Mouse (Mus musculus): ENCODE results near the gene Pygo2.

Pygo2 gene

GRCm38 (mm10) chr3:89430171-89431159 lies at the start of gene Pygo2:
Gene Pygo2 (plus strand): TSS chr3:89430214.
- in situ Hi-C loops (cut with MboI; ENCODE audit: unreplicated experiment in 2 of 2): no loop called here

- in situ Hi-C loops (cut with MboI; ENCODE audit: unreplicated experiment in 2 of 2): no loop called here
These were observed 49.7 kb upstream of the Pygo2 start for GRCm38 (mm10) chr3:89380291-89380690.

GRCm38 (mm10) chr3:89380711-89381110 lies 49.3 kb upstream of the Pygo2 start:
- in situ Hi-C loops (cut with MboI; ENCODE audit: unreplicated experiment in 2 of 2): no loop called here

GRCm38 (mm10) chr3:89381233-89381632 lies 48.8 kb upstream of the Pygo2 start:
- in situ Hi-C loops (cut with MboI; ENCODE audit: unreplicated experiment in 2 of 2): no loop called here

GRCm38 (mm10) chr3:89382033-89382882 lies 47.8 kb upstream of the Pygo2 start:
- in situ Hi-C loops (cut with MboI; ENCODE audit: unreplicated experiment in 2 of 2): no loop called here

DNA sequence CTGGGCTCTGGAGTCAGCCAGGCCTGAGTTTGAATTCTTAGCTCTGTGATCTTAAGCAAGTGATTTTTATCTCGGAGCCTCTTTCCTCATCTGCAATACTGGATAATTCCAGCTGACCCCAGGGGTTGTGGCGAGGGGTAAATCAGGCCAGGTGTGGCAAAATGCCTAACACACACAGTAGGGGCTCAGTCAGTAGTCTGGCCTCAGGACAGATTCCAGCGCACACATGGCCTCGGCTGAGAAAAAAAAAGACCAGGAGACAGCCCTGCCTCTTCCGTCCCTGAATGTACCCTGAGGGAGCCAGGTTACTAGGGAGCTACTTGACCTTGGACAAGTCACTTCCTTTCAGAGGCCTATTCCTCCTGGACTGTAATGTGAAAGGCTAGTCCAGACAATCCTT lies 47.1 kb upstream of the Pygo2 start:
- in situ Hi-C loops (cut with MboI; ENCODE audit: unreplicated experiment in 2 of 2): no loop called here

DNA sequence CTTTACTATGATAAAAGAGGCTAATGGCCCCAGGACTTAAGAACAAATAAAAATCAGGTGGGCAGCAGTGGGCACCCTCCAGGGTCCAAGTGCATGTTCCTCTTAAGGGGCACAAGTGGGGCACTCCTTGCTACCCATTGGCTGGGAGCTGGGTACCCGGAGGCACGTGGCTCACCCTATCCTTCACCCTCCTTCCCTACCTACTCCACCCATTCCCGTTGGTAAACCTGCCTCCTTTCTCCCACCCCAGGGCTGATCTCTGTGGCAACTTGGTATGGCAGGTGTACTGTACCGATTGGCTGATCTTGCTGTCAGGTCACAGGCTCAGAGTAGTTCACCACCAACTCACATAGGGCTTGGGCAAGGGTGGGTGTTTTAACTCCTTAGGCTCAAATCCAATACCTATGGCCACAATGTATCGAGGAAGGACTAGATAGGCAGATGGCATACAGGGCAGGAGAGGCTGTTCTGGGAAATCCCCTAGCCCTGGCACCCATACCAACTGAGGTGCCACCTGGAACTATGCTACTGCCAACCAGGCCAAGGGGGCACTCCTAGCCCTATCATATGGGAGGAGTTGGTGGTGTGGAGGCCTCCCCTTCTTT lies 46.3 kb upstream of the Pygo2 start:
- in situ Hi-C loops (cut with MboI; ENCODE audit: unreplicated experiment in 2 of 2): no loop called here

- in situ Hi-C loops (cut with MboI; ENCODE audit: unreplicated experiment in 2 of 2): no loop called here
These were observed 45.5 kb upstream of the Pygo2 start for GRCm38 (mm10) chr3:89384331-89385076.

DNA sequence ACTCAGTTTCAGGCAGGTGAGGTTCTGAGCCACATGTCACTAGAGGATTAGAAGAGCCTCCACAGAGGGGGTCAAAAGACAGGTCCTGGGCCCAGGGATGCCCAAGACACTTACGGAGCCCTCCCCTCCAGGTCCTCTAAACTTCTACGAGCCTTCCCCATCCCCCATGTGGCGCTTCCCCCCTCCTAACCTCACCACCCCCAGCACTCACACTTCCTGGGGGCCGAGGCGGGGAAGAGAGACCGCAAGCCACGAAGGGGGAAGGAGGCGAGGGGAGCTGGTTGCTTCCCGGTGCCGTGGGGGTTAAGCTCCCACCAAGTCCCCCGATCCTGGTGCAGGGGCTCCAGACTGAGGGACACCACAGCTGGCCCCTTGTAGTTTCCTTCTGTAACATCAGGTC lies 44.6 kb upstream of the Pygo2 start:
- in situ Hi-C loops (cut with MboI; ENCODE audit: unreplicated experiment in 2 of 2): no loop called here

DNA sequence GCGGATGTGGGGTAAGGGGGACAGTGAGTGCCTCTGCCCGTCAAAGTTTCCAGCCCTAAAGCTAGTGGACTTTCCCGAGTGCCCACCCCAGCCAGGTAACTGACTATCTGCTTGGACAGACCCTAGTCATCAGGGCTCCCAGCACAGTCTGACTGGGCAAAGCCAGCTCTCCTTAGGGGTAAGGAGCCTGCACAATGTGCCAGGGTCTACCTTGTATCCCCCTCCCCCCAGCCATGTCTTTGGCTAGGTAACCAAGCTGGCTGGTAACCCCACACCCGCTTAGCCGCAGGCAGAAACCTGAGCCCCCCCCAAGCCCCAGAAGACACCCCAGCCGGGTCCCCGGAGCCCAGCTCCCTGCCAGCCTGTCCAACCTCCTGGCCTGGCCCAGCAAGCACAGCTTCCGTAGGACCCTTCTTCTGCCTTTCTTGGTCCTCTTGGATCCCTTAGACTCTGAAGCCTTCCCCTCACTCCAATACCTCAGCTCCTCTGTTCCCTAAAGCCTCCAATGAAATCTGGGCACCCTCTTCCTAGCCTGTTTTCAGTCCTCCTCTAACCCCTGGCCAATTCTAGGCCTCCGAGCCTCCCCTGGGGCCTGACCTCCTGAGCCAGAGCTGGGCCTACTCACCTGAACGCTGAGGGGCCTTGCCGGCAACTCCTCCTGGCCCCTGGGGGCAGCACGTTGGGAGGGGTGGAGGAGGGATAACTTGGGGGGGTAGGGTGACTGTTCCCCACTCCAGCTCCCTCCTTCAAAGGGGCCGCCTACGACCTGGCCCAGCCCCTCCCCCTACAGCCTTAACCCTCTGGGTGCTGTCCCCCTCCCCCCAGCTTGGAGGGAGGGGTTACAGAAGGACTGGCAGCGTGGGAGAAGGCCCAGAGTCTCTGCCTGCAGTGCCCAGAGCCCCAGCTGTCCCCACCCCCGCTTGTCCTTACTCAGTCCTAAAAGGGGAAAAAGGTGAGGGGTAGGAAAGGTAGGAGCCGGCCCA lies 43.3 kb upstream of the Pygo2 start:
- in situ Hi-C loops (cut with MboI; ENCODE audit: unreplicated experiment in 2 of 2): no loop called here

DNA sequence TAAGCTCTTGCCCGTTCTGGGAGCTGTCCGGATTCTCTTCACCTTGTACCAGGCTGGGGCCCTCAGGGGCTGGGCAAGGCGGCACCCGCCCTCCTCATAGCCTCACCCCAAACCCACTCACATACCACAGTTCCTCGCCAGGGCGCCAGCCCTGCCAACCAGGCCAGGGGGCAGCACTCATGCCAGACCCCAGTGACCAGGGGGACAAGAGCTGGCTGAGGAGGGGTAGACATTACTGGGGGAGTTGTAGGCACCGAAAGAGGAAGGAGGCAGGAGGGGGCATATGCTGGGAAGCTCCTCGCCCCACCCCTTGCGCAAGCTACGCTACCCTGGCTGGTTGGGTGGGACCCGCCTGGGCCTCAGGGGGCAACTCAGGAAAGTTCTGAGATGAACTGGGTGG lies 42.4 kb upstream of the Pygo2 start:
- in situ Hi-C loops (cut with MboI; ENCODE audit: unreplicated experiment in 2 of 2): no loop called here

DNA sequence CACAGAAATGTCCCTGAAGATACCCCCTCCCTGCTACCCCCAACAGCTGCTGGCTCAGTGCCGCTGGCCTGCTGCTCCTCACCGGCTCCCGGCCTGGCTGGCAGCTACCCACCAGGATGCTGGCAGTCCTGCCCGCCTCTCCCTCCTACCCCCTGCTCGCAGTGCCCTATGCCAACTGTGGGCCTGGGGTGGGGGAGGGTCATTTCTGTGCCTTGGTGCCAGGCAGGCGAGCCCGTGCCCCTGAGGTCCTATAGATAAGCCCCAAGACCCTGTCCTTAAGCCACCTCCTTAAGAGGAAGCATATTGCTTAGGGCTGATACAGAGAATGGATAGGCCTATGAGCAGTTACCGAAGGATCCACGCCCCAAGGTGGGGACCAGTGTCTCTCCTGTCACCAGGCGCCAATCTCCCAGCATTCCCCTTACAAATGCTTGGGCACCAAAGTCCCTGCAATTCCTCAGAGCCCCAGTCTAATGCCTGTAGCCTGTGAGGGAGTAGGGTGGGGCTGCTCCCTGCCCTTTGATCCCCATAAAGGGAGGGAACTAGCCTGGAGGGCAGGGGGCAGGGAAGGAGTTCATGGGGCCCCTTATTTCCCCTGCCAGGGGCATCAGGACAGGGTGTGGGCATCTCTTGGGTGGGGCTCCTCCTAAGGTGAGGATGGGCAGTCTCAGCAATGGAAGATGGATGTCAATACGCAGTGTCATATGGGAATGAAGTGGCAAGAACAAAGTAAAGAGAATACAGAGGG lies 41.7 kb upstream of the Pygo2 start:
- in situ Hi-C loops (cut with MboI; ENCODE audit: unreplicated experiment in 2 of 2): no loop called here

DNA sequence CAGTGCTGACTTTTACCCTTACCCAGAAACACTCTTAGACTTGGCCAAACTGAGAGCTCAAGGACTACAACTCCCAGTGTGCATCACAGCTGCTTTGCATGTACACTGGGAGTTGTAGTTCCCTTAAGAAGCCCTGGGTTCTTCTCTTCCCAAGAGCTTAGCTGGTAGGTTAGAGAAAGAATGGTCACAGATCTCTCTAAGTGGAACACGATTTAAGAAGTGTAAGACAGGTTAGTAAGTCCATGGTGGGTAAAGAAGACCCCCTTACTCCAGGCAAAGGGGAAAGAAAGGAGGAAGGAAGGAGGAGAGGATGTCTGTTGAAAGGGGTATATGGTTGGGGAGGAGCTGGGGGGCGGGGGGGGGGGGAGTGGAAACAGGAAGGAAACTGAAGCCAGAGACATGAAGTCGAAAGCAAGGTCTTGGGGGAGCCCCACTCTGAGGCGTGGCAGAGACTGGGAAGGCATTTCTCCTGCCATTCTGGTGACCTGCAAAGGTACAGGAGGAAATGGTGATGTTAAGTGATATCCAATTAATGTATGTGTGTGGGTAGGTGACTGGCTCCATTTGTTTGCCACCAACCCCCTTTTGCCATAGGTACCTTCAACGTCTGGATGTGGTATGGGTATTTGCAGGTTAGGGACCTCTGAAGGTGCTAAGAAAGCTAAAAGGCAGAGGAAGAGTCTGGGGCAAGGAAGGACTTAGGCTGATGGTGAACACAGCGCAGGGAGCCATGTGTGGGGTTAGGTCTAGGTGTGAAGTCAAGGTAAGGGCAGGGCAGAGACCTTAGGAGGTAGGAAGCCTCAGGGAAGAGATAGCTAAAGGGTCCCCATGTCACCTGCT lies 40.9 kb upstream of the Pygo2 start:
- in situ Hi-C loops (cut with MboI; ENCODE audit: unreplicated experiment in 2 of 2): no loop called here

DNA sequence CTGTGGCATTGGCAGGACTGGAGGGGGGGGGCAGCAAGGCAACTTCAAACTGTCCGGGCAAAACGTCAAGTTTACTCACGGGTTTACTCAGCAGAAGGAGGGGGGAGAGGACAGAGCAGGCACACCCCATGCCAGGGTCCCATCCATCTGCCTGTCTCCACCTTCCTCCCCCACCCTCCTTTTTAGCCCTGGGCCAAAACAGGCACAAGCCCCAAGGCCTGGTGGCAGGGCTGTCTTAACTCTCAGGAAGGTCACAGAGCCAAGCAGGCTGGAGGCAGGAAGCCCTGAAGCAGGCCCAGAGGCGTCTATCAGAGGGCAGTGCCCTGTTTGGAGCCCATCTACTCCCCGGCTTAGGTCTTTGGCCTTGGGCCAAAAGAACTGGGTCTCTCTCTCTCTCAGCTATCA lies 39.9 kb upstream of the Pygo2 start:
- in situ Hi-C loops (cut with MboI; ENCODE audit: unreplicated experiment in 2 of 2): no loop called here

GRCm38 (mm10) chr3:89390699-89391662 lies 39.0 kb upstream of the Pygo2 start:
- in situ Hi-C loops (cut with MboI; ENCODE audit: unreplicated experiment in 2 of 2): no loop called here

DNA sequence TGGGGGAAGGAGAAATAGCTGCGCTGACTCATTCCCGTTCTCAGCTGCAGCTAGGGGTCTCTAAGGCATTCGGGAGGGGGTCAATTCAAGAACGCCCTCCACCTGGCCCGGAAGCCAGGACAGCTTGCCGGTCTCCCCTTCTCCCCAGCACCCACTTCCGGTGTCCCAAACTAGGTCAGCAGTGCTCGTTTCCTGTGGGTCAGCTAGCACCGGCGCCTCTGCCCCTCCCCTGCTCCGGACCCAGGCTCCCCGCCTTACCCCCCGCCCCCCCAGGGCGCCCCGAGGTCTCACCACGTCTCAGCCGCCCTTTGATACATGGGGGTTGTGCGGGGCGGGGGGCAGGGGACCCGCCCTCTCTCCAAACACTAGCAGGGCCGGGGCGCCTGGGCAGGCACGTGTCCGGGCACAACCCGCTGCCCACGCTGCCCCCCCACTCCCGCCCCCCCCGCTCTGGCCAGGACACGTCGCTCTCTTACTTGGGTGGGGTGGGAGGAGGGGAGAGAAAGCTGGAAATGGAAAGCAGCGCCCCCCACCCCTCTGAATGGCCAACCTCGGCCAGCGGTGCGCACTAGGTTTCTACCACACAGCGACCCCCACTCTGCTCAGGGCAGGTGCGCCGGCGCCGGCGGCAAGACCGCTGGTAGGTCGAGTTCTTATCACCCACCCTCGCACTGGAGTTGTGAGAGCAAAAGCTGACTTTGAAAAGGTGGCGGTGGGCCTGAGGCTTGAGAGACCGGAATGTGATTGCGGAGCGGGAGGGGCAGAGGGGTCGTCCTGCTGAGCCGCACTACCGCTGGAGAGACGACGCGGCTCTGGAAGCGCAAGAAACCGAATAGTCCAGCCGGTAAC lies 38.1 kb upstream of the Pygo2 start:
- in situ Hi-C loops (cut with MboI; ENCODE audit: unreplicated experiment in 2 of 2): no loop called here
